Mouse (Mus musculus): ENCODE data around the gene Slc2a2.

DNA sequence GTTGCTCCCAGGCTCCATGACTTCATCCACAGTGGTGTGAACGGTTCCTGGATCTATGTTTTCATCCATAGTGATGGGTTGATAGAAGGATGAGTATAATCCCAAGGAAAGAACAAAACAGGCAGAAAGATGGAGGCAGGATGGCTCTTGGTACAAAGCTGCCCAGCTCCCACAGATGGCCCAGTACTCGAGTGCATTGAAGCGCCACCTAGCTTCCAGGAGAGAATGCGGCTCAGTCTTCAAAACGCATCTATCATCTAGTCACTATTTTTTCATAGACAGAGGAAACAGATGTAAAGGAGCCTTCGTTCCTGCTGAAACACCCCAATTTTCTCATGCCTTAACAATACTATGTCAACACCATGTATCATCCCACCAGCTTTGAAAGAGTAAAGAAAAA, 25.8 kb downstream of the Slc2a2 start:
- TF ChIP-seq CTCF (conservative IDR thresholded peaks at IDR 0.05; ENCODE audit: insufficient read depth, insufficient read length, low read depth, low read length) (peak; percentile 39), POLR2A (IDR thresholded peaks at IDR 0.05; ENCODE audit: low read depth, low read length) (no peak)

Data from kidney, adult 2 months (tissue).